Mouse (Mus musculus): Measurements from ENCODE around the gene Cntn6.

DNA sequence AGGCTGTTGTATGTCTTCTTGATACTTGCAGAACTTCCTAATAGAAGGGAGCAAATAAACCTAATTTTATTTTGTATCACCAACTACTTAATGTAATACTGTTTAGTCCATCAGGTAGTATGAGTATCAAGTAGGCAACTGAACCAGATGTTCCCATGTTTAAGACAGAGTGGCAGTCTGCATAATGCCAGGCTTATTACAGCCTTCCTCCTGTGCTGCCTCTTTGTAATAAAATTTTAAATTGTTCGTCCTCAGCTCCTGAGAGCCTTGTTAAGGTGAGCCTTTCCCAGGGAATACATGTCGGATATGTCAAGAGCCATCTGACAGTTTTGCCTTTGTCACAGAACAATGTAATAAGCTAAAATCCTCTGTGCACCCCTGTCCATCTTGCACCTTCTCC is 294.9 kb downstream of the Cntn6 start:
- TF ChIP-seq CTCF (IDR thresholded peaks at IDR 0.05; ENCODE audit: extremely low read depth, insufficient read depth, insufficient read length, insufficient replicate concordance) (no peak), POLR2A (IDR thresholded peaks at IDR 0.05; ENCODE audit: low read depth, low read length) (no peak)
